Mouse (Mus musculus) heart, embryonic 12.5 days (tissue): Measurements from ENCODE around the gene Dusp10. TPM values are rescaled to one million over a fixed set of nuclear protein-coding genes. Genes with fewer than 3 reads are reported as not detected.

ENCODE experiments used
- ATAC-seq: fragments of 200-750 bp; cut with Nextera tagmentation; 2 replicates; pipeline ENCODE4 v1.8.0; 2017; ENCODE audit warnings: moderate TSS enrichment, moderate library complexity; ENCODE audit not compliant: insufficient number of reproducible peaks, low FRiP score
- H3K27ac ChIP-seq: fragments of 300-500 bp; sonication (generic); 2 replicates; pipeline ENCODE4 v1.5.1; 2016; ENCODE audit warnings: mild to moderate bottlenecking, moderate library complexity; ENCODE audit not compliant: poor library complexity, severe bottlenecking
- H3K27me3 ChIP-seq: fragments of 300-500 bp; sonication (generic); replicated peaks from 2 replicates; pipeline ENCODE4 v1.6.1; 2016; ENCODE audit warnings: mild to moderate bottlenecking, moderate library complexity
- H3K36me3 ChIP-seq: fragments of 300-500 bp; sonication (generic); 2 replicates; pipeline ENCODE4 v1.6.1; 2016; ENCODE audit warnings: mild to moderate bottlenecking, moderate library complexity
- H3K4me1 ChIP-seq: fragments of 300-500 bp; sonication (generic); replicated peaks from 2 replicates; pipeline ENCODE4 v1.6.1; 2016; ENCODE audit warnings: mild to moderate bottlenecking
- H3K4me2 ChIP-seq: fragments of 300-500 bp; sonication (generic); 2 replicates; pipeline ENCODE4 v1.6.1; 2016; ENCODE audit warnings: mild to moderate bottlenecking, moderate library complexity
- H3K4me3 ChIP-seq: fragments of 300-500 bp; sonication (generic); 2 replicates; pipeline ENCODE4 v1.5.1; 2016; ENCODE audit warnings: mild to moderate bottlenecking
- H3K9ac ChIP-seq: fragments of 300-500 bp; sonication (generic); 2 replicates; pipeline ENCODE4 v1.6.1; 2016; ENCODE audit warnings: mild to moderate bottlenecking, moderate library complexity
- H3K9me3 ChIP-seq: fragments of 300-500 bp; sonication (generic); replicated peaks from 2 replicates; pipeline ENCODE4 v1.6.1; 2016; ENCODE audit warnings: mild to moderate bottlenecking, moderate library complexity
- WGBS: fragments of 180-500 bp; shearing (Covaris S2); methylation state at CpG from one replicate; pipeline ENCODE4 v1.1.7; 2016; 5-methylcytosine and 5-hydroxymethylcytosine counted together
- polyA plus RNA-seq: library from polyadenylated mRNA; unstranded; fragments of >200 nt; fragmentation: Nextera tagmentation; extraction: Ambion mirVana; gene quantifications from 2 replicates; pipeline ENCODE4 v1.2.1, GENCODE M21; 2016

The Dusp10 gene
- polyA plus RNA-seq, 1 experiment from 2014 or later, result 13.0 TPM

- Histone ChIP-seq H3K27ac (peak overlapping the region; percentile 98), H3K4me1 (peaks cover 30% of the 10 kb centered on the region), H3K27me3 (no peaks in the 10 kb centered on the region), H3K4me2 (peak overlapping the region; percentile 84), H3K9ac (peak overlapping the region; percentile 96), H3K9me3 (no peaks in the 10 kb centered on the region), H3K4me3 (peak overlapping the region; percentile 76), H3K36me3 (peaks cover 12% of the 10 kb centered on the region)
- ATAC-seq, result no peak
- WGBS, result 25% methylated on average over 19 of the region's 19 CpGs
Measured at GRCm38 (mm10) chr1:184032682-184033389, 19.7 kb downstream of the Dusp10 start.

GRCm38 (mm10) chr1:184033390-184034010 lies 20.4 kb downstream of the Dusp10 start:
- peak overlapping the region; percentile 98 for H3K27ac ChIP-seq
- H3K4me1 ChIP-seq, result peaks cover 36% of the 10 kb centered on the region
- H3K36me3 ChIP-seq, result peaks cover 19% of the 10 kb centered on the region
- no peaks in the 10 kb centered on the region for H3K9me3 ChIP-seq
- under 1% methylated on average over 63 of the region's 63 CpGs for WGBS
- H3K9ac ChIP-seq, result peak overlapping the region; percentile 96
- no peaks in the 10 kb centered on the region for H3K27me3 ChIP-seq
- ATAC-seq, result peak; percentile 83
- H3K4me2 ChIP-seq, result peak overlapping the region; percentile 84
- peak overlapping the region; percentile 76 for H3K4me3 ChIP-seq

- Histone ChIP-seq H3K36me3 (peaks cover 24% of the 10 kb centered on the region), H3K9ac (peak within 1 kb of the TSS; percentile 96), H3K9me3 (no peaks in the 10 kb centered on the region), H3K27ac (peak within 1 kb of the TSS; percentile 98), H3K4me1 (peaks cover 42% of the 10 kb centered on the region), H3K4me3 (peak within 1 kb of the TSS; percentile 76), H3K4me2 (peak within 1 kb of the TSS; percentile 84), H3K27me3 (no peaks in the 10 kb centered on the region)
- under 1% methylated on average over 38 of the region's 38 CpGs for WGBS
- ATAC-seq, result peak; percentile 98
Measured at GRCm38 (mm10) chr1:184034011-184034557, 21.0 kb downstream of the Dusp10 start, which contains the start of gene 1700056E22Rik. Gene 1700056E22Rik, minus strand, starts transcription at chr1:184034301.

GRCm38 (mm10) chr1:184034741-184035181 lies 21.7 kb downstream of the Dusp10 start:
- under 1% methylated on average over 12 of the region's 12 CpGs for WGBS
- Histone ChIP-seq H3K36me3 (peaks cover 30% of the 10 kb centered on the region), H3K27me3 (no peaks in the 10 kb centered on the region), H3K4me1 (peaks cover 49% of the 10 kb centered on the region), H3K4me3 (peak overlapping the region; percentile 76), H3K27ac (peak overlapping the region; percentile 89), H3K9ac (peak overlapping the region; percentile 77), H3K9me3 (no peaks in the 10 kb centered on the region), H3K4me2 (peak overlapping the region; percentile 84)
- no peak for ATAC-seq

- no peak for ATAC-seq
- Histone ChIP-seq H3K9me3 (no peaks in the 10 kb centered on the region), H3K27ac (peak overlapping the region; percentile 89), H3K27me3 (no peaks in the 10 kb centered on the region), H3K9ac (peak overlapping the region; percentile 77), H3K4me2 (peak overlapping the region; percentile 84), H3K4me1 (peaks cover 54% of the 10 kb centered on the region), H3K36me3 (peaks cover 30% of the 10 kb centered on the region), H3K4me3 (peak overlapping the region; percentile 76)
- WGBS, result 5% methylated on average over 12 of the region's 12 CpGs
Measured at GRCm38 (mm10) chr1:184035346-184035903, 22.3 kb downstream of the Dusp10 start.

- Histone ChIP-seq H3K27me3 (no peaks in the 10 kb centered on the region), H3K36me3 (peaks cover 30% of the 10 kb centered on the region), H3K4me2 (no peak overlapping the region), H3K27ac (no peak overlapping the region), H3K9ac (no peak overlapping the region), H3K4me1 (peaks cover 65% of the 10 kb centered on the region), H3K4me3 (no peak overlapping the region), H3K9me3 (no peaks in the 10 kb centered on the region)
- no peak for ATAC-seq
- WGBS, result 77% methylated on average over 4 of the region's 4 CpGs
Measured at GRCm38 (mm10) chr1:184037802-184038201, 24.7 kb downstream of the Dusp10 start.

- 89% methylated on average over 10 of the region's 10 CpGs for WGBS
- H3K9me3 ChIP-seq, result no peaks in the 10 kb centered on the region
- no peaks in the 10 kb centered on the region for H3K27me3 ChIP-seq
- H3K27ac ChIP-seq, result no peak overlapping the region
- no peak for ATAC-seq
- no peak overlapping the region for H3K9ac ChIP-seq
- H3K4me3 ChIP-seq, result no peak overlapping the region
- peaks cover 70% of the 10 kb centered on the region for H3K4me1 ChIP-seq
- peak overlapping the region; percentile 25; the same call in 1 of the 2 replicates for H3K4me2 ChIP-seq
- peaks cover 30% of the 10 kb centered on the region for H3K36me3 ChIP-seq
Measured at GRCm38 (mm10) chr1:184039301-184039700, 26.2 kb downstream of the Dusp10 start.

- H3K4me2 ChIP-seq, result no peak overlapping the region
- 0 out of 2 replicates have a peak overlapping the region, but pooled peaks have one; percentile 0 for H3K27ac ChIP-seq
- ATAC-seq, result no peak
- no peak overlapping the region for H3K9ac ChIP-seq
- no peak overlapping the region for H3K4me3 ChIP-seq
- H3K36me3 ChIP-seq, result peaks cover 33% of the 10 kb centered on the region
- H3K27me3 ChIP-seq, result no peaks in the 10 kb centered on the region
- H3K9me3 ChIP-seq, result no peaks in the 10 kb centered on the region
- WGBS, result 90% methylated on average over 11 of the region's 11 CpGs
- peaks cover 70% of the 10 kb centered on the region for H3K4me1 ChIP-seq
Measured at GRCm38 (mm10) chr1:184040181-184040580, 27.1 kb downstream of the Dusp10 start.

GRCm38 (mm10) chr1:184040906-184041305 lies 27.8 kb downstream of the Dusp10 start:
- peak overlapping the region; percentile 97 for H3K27ac ChIP-seq
- H3K4me1 ChIP-seq, result peaks cover 66% of the 10 kb centered on the region
- no peak overlapping the region; the same call in 1 of the 2 replicates for H3K9ac ChIP-seq
- H3K27me3 ChIP-seq, result no peaks in the 10 kb centered on the region
- H3K36me3 ChIP-seq, result peaks cover 37% of the 10 kb centered on the region
- H3K4me2 ChIP-seq, result no peak overlapping the region
- no peaks in the 10 kb centered on the region for H3K9me3 ChIP-seq
- no peak for ATAC-seq
- WGBS, result 64% methylated on average over 1 of the region's 1 CpGs
- no peak overlapping the region for H3K4me3 ChIP-seq

GRCm38 (mm10) chr1:184041778-184042573 lies 28.9 kb downstream of the Dusp10 start:
- peak overlapping the region; percentile 97 for H3K27ac ChIP-seq
- peaks cover 36% of the 10 kb centered on the region for H3K36me3 ChIP-seq
- H3K4me3 ChIP-seq, result 0 out of 2 replicates have a peak overlapping the region, but pooled peaks have one; percentile 4
- peak overlapping the region; percentile 52 for H3K4me2 ChIP-seq
- peak overlapping the region; percentile 61 for H3K9ac ChIP-seq
- 45% methylated on average over 9 of the region's 9 CpGs for WGBS
- no peaks in the 10 kb centered on the region for H3K27me3 ChIP-seq
- ATAC-seq, result peak; percentile 66
- no peaks in the 10 kb centered on the region for H3K9me3 ChIP-seq
- H3K4me1 ChIP-seq, result peaks cover 55% of the 10 kb centered on the region
